Mouse (Mus musculus) forebrain, embryonic 11.5 days (tissue): ENCODE measurements at regions not wholly inside any gene's neighbourhood (a gene's known extent, or its start where the extent isn't known, plus 50 kb on each side); places are given as distances from the start of the nearest gene placed in this dataset.

Experiments
- ATAC-seq: fragments of 200-750 bp; cut with Nextera tagmentation; replicated peaks from 2 replicates; pipeline ENCODE4 v1.8.0; 2017; ENCODE audit warnings: moderate TSS enrichment; ENCODE audit not compliant: low FRiP score
- DNase-seq: peaks from one replicate; pipeline ENCODE4 v3.0.0-alpha.2; 2017; ENCODE audit warnings: low spot score
- H3K27ac ChIP-seq: fragments of 300-500 bp; sonication (generic); 2 replicates; pipeline ENCODE4 v1.5.1; 2014; ENCODE audit warnings: low read depth, low read length
- H3K27me3 ChIP-seq: fragments of 300-500 bp; sonication (generic); 2 replicates; pipeline ENCODE4 v1.6.1; 2014; ENCODE audit warnings: mild to moderate bottlenecking, low read length, mixed read lengths; ENCODE audit not compliant: control insufficient read depth, insufficient read depth
- H3K36me3 ChIP-seq: fragments of 300-500 bp; sonication (generic); 2 replicates; pipeline ENCODE4 v1.6.1; 2014; ENCODE audit warnings: mild to moderate bottlenecking, low read length, moderate library complexity, mixed read lengths; ENCODE audit not compliant: control insufficient read depth, insufficient read depth
- H3K4me1 ChIP-seq: fragments of 300-500 bp; sonication (generic); replicated peaks from 2 replicates; pipeline ENCODE4 v1.6.1; 2014; ENCODE audit warnings: low read length, mixed read lengths; ENCODE audit not compliant: control insufficient read depth, insufficient read depth
- H3K4me2 ChIP-seq: fragments of 300-500 bp; sonication (generic); 2 replicates; pipeline ENCODE4 v1.6.1; 2014; ENCODE audit warnings: low read depth, mild to moderate bottlenecking, low read length, moderate library complexity, mixed read lengths; ENCODE audit not compliant: severe bottlenecking
- H3K4me3 ChIP-seq: fragments of 300-500 bp; sonication (generic); 2 replicates; pipeline ENCODE4 v1.5.1; 2014; ENCODE audit warnings: low read depth, low read length
- H3K9ac ChIP-seq: fragments of 300-500 bp; sonication (generic); 2 replicates; pipeline ENCODE4 v1.6.1; 2014; ENCODE audit warnings: low read length
- H3K9me3 ChIP-seq: fragments of 300-500 bp; sonication (generic); 2 replicates; pipeline ENCODE4 v1.6.1; 2016; ENCODE audit warnings: low read length, mixed read lengths; ENCODE audit not compliant: control insufficient read depth
- WGBS: fragments of 180-500 bp; shearing (Covaris S2); extraction: QIAGEN DNeasy Blood & Tissue Kit; methylation state at CpG from one replicate; pipeline ENCODE4 v1.1.7; 2014; 5-methylcytosine and 5-hydroxymethylcytosine counted together

GRCm38 (mm10) chr3:37937381-37938283 lies 213.3 kb upstream of the Gm5148 start:
- no peak overlapping the region for H3K4me3 ChIP-seq
- H3K4me2 ChIP-seq, result no peak overlapping the region
- no peaks in the 10 kb centered on the region for H3K27me3 ChIP-seq
- no peaks in the 10 kb centered on the region for H3K4me1 ChIP-seq
- DNase-seq (no peak), ATAC-seq (no peak)
- no peaks in the 10 kb centered on the region for H3K9me3 ChIP-seq
- WGBS, result 44% methylated on average over 11 of the region's 11 CpGs
- no peak overlapping the region for H3K27ac ChIP-seq
- H3K36me3 ChIP-seq, result no peaks in the 10 kb centered on the region
- H3K9ac ChIP-seq, result no peak overlapping the region

GRCm38 (mm10) chr3:37936251-37936931 lies 212.1 kb upstream of the Gm5148 start:
- no peak overlapping the region for H3K4me2 ChIP-seq
- 82% methylated on average over 12 of the region's 12 CpGs for WGBS
- no peak for ATAC-seq
- no peak overlapping the region for H3K9ac ChIP-seq
- DNase-seq, result no peak
- H3K9me3 ChIP-seq, result no peaks in the 10 kb centered on the region
- H3K27me3 ChIP-seq, result no peaks in the 10 kb centered on the region
- no peak overlapping the region for H3K27ac ChIP-seq
- no peaks in the 10 kb centered on the region for H3K36me3 ChIP-seq
- H3K4me3 ChIP-seq, result no peak overlapping the region
- no peaks in the 10 kb centered on the region for H3K4me1 ChIP-seq

GRCm38 (mm10) chr3:37934905-37935708 lies 210.8 kb upstream of the Gm5148 start:
- H3K4me2 ChIP-seq, result no peak overlapping the region
- no peak overlapping the region for H3K27ac ChIP-seq
- DNase-seq (no peak), ATAC-seq (no peak)
- WGBS, result 62% methylated on average over 10 of the region's 10 CpGs
- H3K9me3 ChIP-seq, result no peaks in the 10 kb centered on the region
- H3K9ac ChIP-seq, result no peak overlapping the region
- no peak overlapping the region for H3K4me3 ChIP-seq
- H3K27me3 ChIP-seq, result no peaks in the 10 kb centered on the region
- H3K4me1 ChIP-seq, result no peaks in the 10 kb centered on the region
- no peaks in the 10 kb centered on the region for H3K36me3 ChIP-seq

- H3K36me3 ChIP-seq, result no peaks in the 10 kb centered on the region
- H3K4me1 ChIP-seq, result no peaks in the 10 kb centered on the region
- H3K9me3 ChIP-seq, result no peaks in the 10 kb centered on the region
- H3K27me3 ChIP-seq, result no peaks in the 10 kb centered on the region
- H3K4me3 ChIP-seq, result no peak overlapping the region
- ATAC-seq (no peak), DNase-seq (no peak)
- no peak overlapping the region for H3K9ac ChIP-seq
- H3K27ac ChIP-seq, result no peak overlapping the region
- WGBS, result 88% methylated on average over 2 of the region's 2 CpGs
- H3K4me2 ChIP-seq, result no peak overlapping the region
Measured at GRCm38 (mm10) chr3:37934236-37934635, 209.9 kb upstream of the Gm5148 start.

- Histone ChIP-seq H3K27ac (no peak overlapping the region), H3K4me1 (no peaks in the 10 kb centered on the region), H3K9ac (no peak overlapping the region), H3K27me3 (no peaks in the 10 kb centered on the region), H3K9me3 (no peaks in the 10 kb centered on the region), H3K4me3 (no peak overlapping the region), H3K36me3 (no peaks in the 10 kb centered on the region), H3K4me2 (no peak overlapping the region)
- no peak for ATAC-seq
- WGBS, result 85% methylated on average over 6 of the region's 6 CpGs
- no peak for DNase-seq
Measured at GRCm38 (mm10) chr3:37928731-37929130, 204.4 kb upstream of the Gm5148 start.

- no peaks in the 10 kb centered on the region for H3K27me3 ChIP-seq
- H3K27ac ChIP-seq, result no peak overlapping the region
- WGBS, result 60% methylated on average over 4 of the region's 4 CpGs
- ATAC-seq, result no peak
- H3K4me3 ChIP-seq, result no peak overlapping the region
- H3K4me2 ChIP-seq, result no peak overlapping the region
- H3K4me1 ChIP-seq, result no peaks in the 10 kb centered on the region
- no peaks in the 10 kb centered on the region for H3K36me3 ChIP-seq
- no peaks in the 10 kb centered on the region for H3K9me3 ChIP-seq
- H3K9ac ChIP-seq, result no peak overlapping the region
- no peak for DNase-seq
Measured at GRCm38 (mm10) chr3:37919450-37920156, 195.3 kb upstream of the Gm5148 start.

GRCm38 (mm10) chr3:37916786-37917479 lies 192.6 kb upstream of the Gm5148 start:
- Histone ChIP-seq H3K27me3 (no peaks in the 10 kb centered on the region), H3K4me1 (no peaks in the 10 kb centered on the region), H3K9ac (no peak overlapping the region), H3K4me2 (no peak overlapping the region), H3K4me3 (no peak overlapping the region), H3K27ac (no peak overlapping the region), H3K9me3 (no peaks in the 10 kb centered on the region), H3K36me3 (no peaks in the 10 kb centered on the region)
- DNase-seq, result no peak
- ATAC-seq, result no peak
- WGBS, result 61% methylated on average over 14 of the region's 14 CpGs

- no peak overlapping the region for H3K4me3 ChIP-seq
- 73% methylated on average over 3 of the region's 3 CpGs for WGBS
- no peak overlapping the region for H3K27ac ChIP-seq
- ATAC-seq, result no peak
- no peak overlapping the region for H3K9ac ChIP-seq
- no peak overlapping the region for H3K4me2 ChIP-seq
- H3K9me3 ChIP-seq, result no peaks in the 10 kb centered on the region
- no peaks in the 10 kb centered on the region for H3K4me1 ChIP-seq
- DNase-seq, result no peak
- no peaks in the 10 kb centered on the region for H3K36me3 ChIP-seq
- H3K27me3 ChIP-seq, result no peaks in the 10 kb centered on the region
Measured at GRCm38 (mm10) chr3:37916281-37916680, 192.0 kb upstream of the Gm5148 start.
